Comparison of ENCODE assay signal across 11 mouse cellular contexts in the genomic region with DNA sequence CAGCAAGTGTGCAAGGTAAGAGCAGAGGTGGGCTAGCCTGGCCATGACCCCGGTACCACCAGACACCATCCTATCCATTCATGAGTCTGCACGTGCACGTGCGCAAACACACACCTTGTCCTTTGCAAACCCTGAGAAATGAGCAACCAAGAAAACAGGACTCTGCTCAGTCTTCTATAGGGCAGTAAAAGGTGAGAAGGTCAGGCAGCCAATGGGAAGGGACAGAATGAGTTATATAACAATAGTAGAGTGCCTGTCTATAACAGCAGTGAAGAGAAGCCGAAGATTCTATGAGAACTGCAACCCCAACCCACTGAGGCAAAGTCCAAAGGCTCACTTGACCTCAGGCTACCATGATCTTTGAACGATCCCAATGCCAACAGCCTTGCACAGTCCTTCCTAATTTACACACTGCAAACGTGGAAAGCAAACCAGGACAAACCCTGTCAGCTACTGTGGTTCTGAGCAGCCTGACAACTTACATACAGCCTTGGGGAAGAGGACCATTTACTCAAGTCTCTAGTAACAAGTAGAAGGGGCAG. TPM values are rescaled to one million over a fixed set of nuclear protein-coding genes. Genes with fewer than 3 reads are reported as not detected.
DNase-seq lines count a peak whose midpoint lies in the region; ATAC-seq lines count a peak whose summit lies in the region.
"Had no signal": no experiment of that assay in that cellular context is flagged by ENCODE, and none has a peak within 500 bp of the region (broad histone marks: within the 10 kb centered on the region; RNA-seq: fewer than 3 reads in every experiment).

No protein-coding gene starts in this region.

- peak overlapping the region; percentile 45 for H3K27ac ChIP-seq in heart, embryonic 16.5 days (ENCODE audit: low read length)
- no peak overlapping the region for H3K27ac ChIP-seq in midbrain, embryonic 11.5 days (ENCODE audit: low read depth, low read length)
- no peak overlapping the region for H3K27ac ChIP-seq in midbrain, embryonic 15.5 days
- H3K27ac ChIP-seq in liver, embryonic 13.5 days: peak overlapping the region; percentile 67
- H3K27ac ChIP-seq: forebrain, embryonic 13.5 days had no signal

- H3K36me3 ChIP-seq in heart, embryonic 16.5 days (ENCODE audit: control insufficient read depth, insufficient read depth): no peaks in the 10 kb centered on the region
- no peaks in the 10 kb centered on the region for H3K36me3 ChIP-seq in midbrain, embryonic 11.5 days (ENCODE audit: control insufficient read depth, insufficient read depth, low read length)
- no peaks in the 10 kb centered on the region for H3K36me3 ChIP-seq in midbrain, embryonic 15.5 days (replicated peaks)
- 0 out of 2 replicates have a peak, but pooled peaks cover 8% of the 10 kb centered on the region for H3K36me3 ChIP-seq in liver, embryonic 13.5 days

- H3K4me1 ChIP-seq in heart, embryonic 16.5 days (ENCODE audit: control insufficient read depth, insufficient read depth, low read length): peaks cover 51% of the 10 kb centered on the region
- H3K4me1 ChIP-seq in midbrain, embryonic 11.5 days (ENCODE audit: control insufficient read depth, insufficient read depth, low read length): no peaks in the 10 kb centered on the region
- H3K4me1 ChIP-seq in midbrain, embryonic 15.5 days: 0 out of 2 replicates have a peak, but pooled peaks cover 2% of the 10 kb centered on the region
- peaks cover 97% of the 10 kb centered on the region for H3K4me1 ChIP-seq in liver, embryonic 13.5 days (replicated peaks)

- intact Hi-C loops in heart, postnatal 36 days (cut with DNase I): no loop called here

- no peak overlapping the region for H3K4me3 ChIP-seq in heart, embryonic 16.5 days (ENCODE audit: low read length)
- H3K4me3 ChIP-seq in midbrain, embryonic 11.5 days (ENCODE audit: low read depth, low read length): no peak overlapping the region
- no peak overlapping the region for H3K4me3 ChIP-seq in midbrain, embryonic 15.5 days
- no peak overlapping the region for H3K4me3 ChIP-seq in liver, embryonic 13.5 days (replicated peaks)
- H3K4me3 ChIP-seq: forebrain, embryonic 13.5 days had no signal

- no peak overlapping the region for H3K9ac ChIP-seq in heart, embryonic 16.5 days (ENCODE audit: low read length)
- H3K9ac ChIP-seq in midbrain, embryonic 11.5 days (ENCODE audit: low read length): no peak overlapping the region
- no peak overlapping the region for H3K9ac ChIP-seq in midbrain, embryonic 15.5 days
- 0 out of 2 replicates have a peak overlapping the region, but pooled peaks have one; percentile 6 for H3K9ac ChIP-seq in liver, embryonic 13.5 days
- H3K9ac ChIP-seq: forebrain, embryonic 13.5 days had no signal

- no peak for DNase-seq in heart, postnatal 36 days
- peak; percentile 45 for DNase-seq in midbrain, embryonic 11.5 days (ENCODE audit: low spot score, missing footprints)
- DNase-seq in liver, embryonic 13.5 days: no peak
- no peak for DNase-seq in adrenal gland, adult 18-20 months (ENCODE audit: low spot score in 2 of 2)
- no peak for DNase-seq in urinary bladder, postnatal 14 days (ENCODE audit: low spot score)
- DNase-seq in left cerebral cortex, adult 18-20 months (ENCODE audit: low spot score in 2 of 2): no peak
- DNase-seq: retina, postnatal 1 day had no signal

- ATAC-seq in heart, embryonic 16.5 days (replicated peaks; ENCODE audit: extremely low read depth, insufficient read depth, low FRiP score): no peak
- ATAC-seq in midbrain, embryonic 11.5 days (ENCODE audit: low FRiP score): no peak
- no peak for ATAC-seq in midbrain, embryonic 15.5 days (replicated peaks)
- peak; percentile 18; the same call in 1 of the 2 replicates for ATAC-seq in liver, embryonic 13.5 days (ENCODE audit: low read depth)
- ATAC-seq: forebrain, embryonic 13.5 days had no signal

- no peaks in the 10 kb centered on the region for H3K27me3 ChIP-seq in heart, embryonic 16.5 days (ENCODE audit: control insufficient read depth, insufficient read depth, low read length)
- H3K27me3 ChIP-seq in midbrain, embryonic 11.5 days (ENCODE audit: control insufficient read depth, insufficient read depth, low read length): no peaks in the 10 kb centered on the region
- no peaks in the 10 kb centered on the region for H3K27me3 ChIP-seq in midbrain, embryonic 15.5 days (replicated peaks)
- no peaks in the 10 kb centered on the region for H3K27me3 ChIP-seq in liver, embryonic 13.5 days
- H3K27me3 ChIP-seq: CH12.LX; forebrain, embryonic 13.5 days had no signal

- no peak overlapping the region for H3K4me2 ChIP-seq in heart, embryonic 16.5 days (ENCODE audit: low read depth, low read length)
- H3K4me2 ChIP-seq in midbrain, embryonic 11.5 days: no peak overlapping the region
- no peak overlapping the region for H3K4me2 ChIP-seq in midbrain, embryonic 15.5 days
- H3K4me2 ChIP-seq in liver, embryonic 13.5 days: 0 out of 2 replicates have a peak overlapping the region, but pooled peaks have one; percentile 2
- H3K4me2 ChIP-seq: forebrain, embryonic 13.5 days had no signal

- no peaks in the 10 kb centered on the region for H3K9me3 ChIP-seq in heart, embryonic 16.5 days (replicated peaks; ENCODE audit: control insufficient read depth, low read length)
- no peaks in the 10 kb centered on the region for H3K9me3 ChIP-seq in midbrain, embryonic 11.5 days (ENCODE audit: control insufficient read depth, low read length)
- no peaks in the 10 kb centered on the region for H3K9me3 ChIP-seq in midbrain, embryonic 15.5 days
- no peaks in the 10 kb centered on the region for H3K9me3 ChIP-seq in liver, embryonic 13.5 days (replicated peaks)
- H3K9me3 ChIP-seq: forebrain, embryonic 13.5 days had no signal

- 78% methylated on average over 7 of the region's 7 CpGs for WGBS in heart, embryonic 16.5 days
- 86% methylated on average over 7 of the region's 7 CpGs for WGBS in midbrain, embryonic 11.5 days
- 85% methylated on average over 7 of the region's 7 CpGs for WGBS in midbrain, embryonic 15.5 days
- WGBS in liver, embryonic 13.5 days (ENCODE audit: insufficient replicate concordance): 54% methylated on average over 7 of the region's 7 CpGs

RNA-seq across cellular contexts. Expression of a gene that starts 12.1 kb away (rescaled TPM):
- 73.3 and 74.2 TPM in 2 replicates for polyA plus RNA-seq in heart, embryonic 16.5 days (2015; fragmentation: Nextera tagmentation; extraction: Ambion mirVana)
- total RNA-seq in heart, postnatal 36 days (2021): 100 to 1,000 TPM; 174 to 191 TPM
- 36.3 and 36.5 TPM in 2 replicates for polyA plus RNA-seq in midbrain, embryonic 11.5 days (2014; fragmentation: Nextera tagmentation; extraction: Ambion mirVana)
- polyA plus RNA-seq in midbrain, embryonic 15.5 days (2015; fragmentation: Nextera tagmentation; extraction: Ambion mirVana): 24.8 and 25.5 TPM in 2 replicates
- polyA plus RNA-seq in liver, embryonic 13.5 days (2015; fragmentation: Nextera tagmentation; extraction: Ambion mirVana): 45.0 and 58.2 TPM in 2 replicates
- total RNA-seq in adrenal gland, adult 18-20 months (2021): 10 to 100 TPM; 88.9 to 94.8 TPM
- 100 to 1,000 TPM; 105 to 116 TPM for total RNA-seq in left cerebral cortex, adult 18-20 months (2021)

RNA-seq across cellular contexts. Expression of a gene that starts 58.4 kb away (rescaled TPM):
- polyA plus RNA-seq in heart, embryonic 16.5 days (2015; fragmentation: Nextera tagmentation; extraction: Ambion mirVana): 23.9 and 24.1 TPM in 2 replicates
- total RNA-seq in heart, postnatal 36 days (2021): 10 to 100 TPM; 47.3 to 53.2 TPM
- 32.2 and 34.6 TPM in 2 replicates for polyA plus RNA-seq in midbrain, embryonic 11.5 days (2014; fragmentation: Nextera tagmentation; extraction: Ambion mirVana)
- polyA plus RNA-seq in midbrain, embryonic 15.5 days (2015; fragmentation: Nextera tagmentation; extraction: Ambion mirVana): 123 and 125 TPM in 2 replicates
- polyA plus RNA-seq in liver, embryonic 13.5 days (2015; fragmentation: Nextera tagmentation; extraction: Ambion mirVana): 7.2 and 7.4 TPM in 2 replicates
- 1 to 10 TPM; 6.9 to 8.8 TPM for total RNA-seq in adrenal gland, adult 18-20 months (2021)
- 10 to 100 TPM; 53.3 to 53.9 TPM for total RNA-seq in left cerebral cortex, adult 18-20 months (2021)

Comparison
In these comparisons a context has a peak if more than half of its experiments do, and no peak if none do; other contexts are left out.
1. H3K27ac ChIP-seq: peak in heart, embryonic 16.5 days (single experiment) and liver, embryonic 13.5 days (single experiment); none in midbrain, embryonic 11.5 days (single experiment) and midbrain, embryonic 15.5 days (single experiment).